Mouse (Mus musculus) liver, embryonic 16.5 days (tissue): ENCODE data around the gene Ndufaf3. TPM values are rescaled to one million over a fixed set of nuclear protein-coding genes. Genes with fewer than 3 reads are reported as not detected.

Source experiments
- ATAC-seq: fragments of 200-750 bp; cut with Nextera tagmentation; 2 replicates; pipeline ENCODE4 v1.8.0; 2017; ENCODE audit warnings: low read depth, mild to moderate bottlenecking, moderate number of reproducible peaks, moderate library complexity
- H3K27ac ChIP-seq: fragments of 300-500 bp; sonication (generic); 2 replicates; pipeline ENCODE4 v1.5.1; 2014; ENCODE audit warnings: mild to moderate bottlenecking, low read length
- H3K27me3 ChIP-seq: fragments of 300-500 bp; sonication (generic); 2 replicates; pipeline ENCODE4 v1.6.1; 2014; ENCODE audit warnings: low read depth, low read length, mixed read lengths; ENCODE audit not compliant: control insufficient read depth, insufficient read depth
- H3K36me3 ChIP-seq: fragments of 300-500 bp; sonication (generic); 2 replicates; pipeline ENCODE4 v1.6.1; 2014; ENCODE audit warnings: mild to moderate bottlenecking; ENCODE audit not compliant: control insufficient read depth, insufficient read depth
- H3K4me1 ChIP-seq: fragments of 300-500 bp; sonication (generic); 2 replicates; pipeline ENCODE4 v1.6.1; 2014; ENCODE audit warnings: low read depth, low read length, mixed read lengths; ENCODE audit not compliant: control insufficient read depth
- H3K4me2 ChIP-seq: fragments of 300-500 bp; sonication (generic); 2 replicates; pipeline ENCODE4 v1.6.1; 2014; ENCODE audit warnings: low read depth, low read length, mixed read lengths
- H3K4me3 ChIP-seq: fragments of 300-500 bp; sonication (generic); 2 replicates; pipeline ENCODE4 v1.5.1; 2014; ENCODE audit warnings: low read depth, mild to moderate bottlenecking, low read length
- H3K9ac ChIP-seq: fragments of 300-500 bp; sonication (generic); 2 replicates; pipeline ENCODE4 v1.6.1; 2014; ENCODE audit warnings: low read depth, low read length
- H3K9me3 ChIP-seq: fragments of 300-500 bp; sonication (generic); replicated peaks from 2 replicates; pipeline ENCODE4 v1.6.1; 2016; ENCODE audit warnings: low read length; ENCODE audit not compliant: control insufficient read depth
- WGBS: fragments of 180-500 bp; shearing (Covaris S2); extraction: QIAGEN DNeasy Blood & Tissue Kit; methylation state at CpG from one replicate; pipeline ENCODE4 v1.1.7; 2014; ENCODE audit not compliant: insufficient replicate concordance; 5-methylcytosine and 5-hydroxymethylcytosine counted together
- polyA plus RNA-seq: library from polyadenylated mRNA; unstranded; fragments of >200 nt; fragmentation: Nextera tagmentation; extraction: Ambion mirVana; gene quantifications from 2 replicates; pipeline ENCODE4 v1.2.1, GENCODE M21; 2015

Gene Ndufaf3
- polyA plus RNA-seq, 1 experiment from 2014 or later: 21.9 TPM

GRCm38 (mm10) chr9:108568511-108568921 lies 1.3 kb upstream of the Ndufaf3 start:
- Histone ChIP-seq H3K4me3 (peak overlapping the region; percentile 87), H3K9me3 (no peaks in the 10 kb centered on the region), H3K4me1 (peaks cover 46% of the 10 kb centered on the region), H3K27me3 (no peaks in the 10 kb centered on the region), H3K4me2 (peak overlapping the region; percentile 96), H3K36me3 (peaks cover 14% of the 10 kb centered on the region), H3K9ac (peak overlapping the region; percentile 84), H3K27ac (peak overlapping the region; percentile 90)
- no peak for ATAC-seq
- 36% methylated on average over 17 of the region's 17 CpGs for WGBS

GRCm38 (mm10) chr9:108567931-108568419 lies 741 bp upstream of the Ndufaf3 start:
- Histone ChIP-seq H3K27me3 (no peaks in the 10 kb centered on the region), H3K4me2 (peak overlapping the region; percentile 96), H3K27ac (peak overlapping the region; percentile 90), H3K4me1 (peaks cover 48% of the 10 kb centered on the region), H3K4me3 (peak overlapping the region; percentile 87), H3K9ac (peak overlapping the region; percentile 84), H3K36me3 (peaks cover 16% of the 10 kb centered on the region), H3K9me3 (no peaks in the 10 kb centered on the region)
- WGBS: 2% methylated on average over 18 of the region's 18 CpGs
- no peak for ATAC-seq

- H3K27me3 ChIP-seq: no peaks in the 10 kb centered on the region
- peak overlapping the region; percentile 96 for H3K4me2 ChIP-seq
- H3K4me3 ChIP-seq: peak overlapping the region; percentile 87
- peak overlapping the region; percentile 90 for H3K27ac ChIP-seq
- peaks cover 12% of the 10 kb centered on the region for H3K36me3 ChIP-seq
- ATAC-seq: no peak
- no peaks in the 10 kb centered on the region for H3K9me3 ChIP-seq
- 7% methylated on average over 35 of the region's 35 CpGs for WGBS
- peaks cover 59% of the 10 kb centered on the region for H3K4me1 ChIP-seq
- peak overlapping the region; percentile 84 for H3K9ac ChIP-seq
Measured at GRCm38 (mm10) chr9:108565881-108566814, 1.1 kb downstream of the Ndufaf3 start.

GRCm38 (mm10) chr9:108564131-108564530 lies 3.1 kb downstream of the Ndufaf3 start:
- H3K9me3 ChIP-seq: no peaks in the 10 kb centered on the region
- H3K4me3 ChIP-seq: no peak overlapping the region
- H3K4me1 ChIP-seq: peaks cover 48% of the 10 kb centered on the region
- H3K9ac ChIP-seq: no peak overlapping the region
- H3K27me3 ChIP-seq: no peaks in the 10 kb centered on the region
- peaks cover 14% of the 10 kb centered on the region for H3K36me3 ChIP-seq
- H3K27ac ChIP-seq: no peak overlapping the region
- no peak for ATAC-seq
- no peak overlapping the region for H3K4me2 ChIP-seq
- 41% methylated on average over 7 of the region's 7 CpGs for WGBS

- Histone ChIP-seq H3K27ac (no peak overlapping the region), H3K4me3 (no peak overlapping the region), H3K9ac (no peak overlapping the region), H3K4me1 (peaks cover 43% of the 10 kb centered on the region), H3K4me2 (no peak overlapping the region), H3K27me3 (no peaks in the 10 kb centered on the region), H3K36me3 (peaks cover 18% of the 10 kb centered on the region), H3K9me3 (no peaks in the 10 kb centered on the region)
- no peak for ATAC-seq
- 87% methylated on average over 8 of the region's 8 CpGs for WGBS
Measured at GRCm38 (mm10) chr9:108563671-108564070, 3.6 kb downstream of the Ndufaf3 start.

- H3K9me3 ChIP-seq: no peaks in the 10 kb centered on the region
Measured at GRCm38 (mm10) chr9:108560227-108560841, 6.9 kb downstream of the Ndufaf3 start, which contains the start of gene Impdh2. Gene Impdh2, plus strand, starts transcription at chr9:108560286.

GRCm38 (mm10) chr9:108559169-108559568 lies 8.1 kb downstream of the Ndufaf3 start:
- no peaks in the 10 kb centered on the region for H3K27me3 ChIP-seq
- no peak overlapping the region for H3K4me2 ChIP-seq
- no peak for ATAC-seq
- no peak overlapping the region for H3K27ac ChIP-seq
- no peak overlapping the region for H3K9ac ChIP-seq
- no peaks in the 10 kb centered on the region for H3K9me3 ChIP-seq
- peaks cover 22% of the 10 kb centered on the region for H3K4me1 ChIP-seq
- H3K4me3 ChIP-seq: no peak overlapping the region
- H3K36me3 ChIP-seq: peaks cover 52% of the 10 kb centered on the region
- WGBS: 64% methylated on average over 4 of the region's 4 CpGs

More at GRCm38 (mm10) chr9:108560227-108560841, 6.9 kb downstream of the Ndufaf3 start, which contains the start of gene Impdh2:
- Histone ChIP-seq H3K4me2 (peak within 1 kb of the TSS; percentile 76), H3K27ac (peak within 1 kb of the TSS; percentile 62), H3K36me3 (peaks cover 46% of the 10 kb centered on the region), H3K4me1 (peaks cover 23% of the 10 kb centered on the region), H3K27me3 (no peaks in the 10 kb centered on the region), H3K9ac (peak within 1 kb of the TSS; percentile 69), H3K4me3 (peak within 1 kb of the TSS; percentile 63)
- WGBS: under 1% methylated on average over 52 of the region's 53 CpGs
- peak; percentile 100 for ATAC-seq

GRCm38 (mm10) chr9:108546875-108547274 lies 20.4 kb downstream of the Ndufaf3 start:
- no peak for ATAC-seq
- H3K9ac ChIP-seq: no peak overlapping the region
- no peaks in the 10 kb centered on the region for H3K9me3 ChIP-seq
- no peak overlapping the region for H3K4me2 ChIP-seq
- H3K4me3 ChIP-seq: no peak overlapping the region
- 72% methylated on average over 1 of the region's 1 CpGs for WGBS
- no peaks in the 10 kb centered on the region; the same call in 1 of the 2 replicates for H3K4me1 ChIP-seq
- H3K27me3 ChIP-seq: no peaks in the 10 kb centered on the region
- peaks cover 65% of the 10 kb centered on the region for H3K36me3 ChIP-seq
- H3K27ac ChIP-seq: no peak overlapping the region
